Mouse (Mus musculus) bone marrow macrophage, adult 2 months (primary cell): Measurements from ENCODE around the gene Dctn3.
"Not testable (repeated sequence)": the region's sequence is repeated elsewhere in the genome, so short reads cannot be mapped to it uniquely, and the experiment has no call there.

Experiments used
- CTCF ChIP-seq: IDR thresholded peaks from 2 replicates; pipeline ENCODE4 v1.5.1; 2012; ENCODE audit warnings: low read depth, mild to moderate bottlenecking, low read length, moderate library complexity
- POLR2A ChIP-seq: IDR thresholded peaks from 2 replicates; pipeline ENCODE4 v1.6.1; 2012; ENCODE audit warnings: mild to moderate bottlenecking, low read depth, low read length, borderline replicate concordance

DNA sequence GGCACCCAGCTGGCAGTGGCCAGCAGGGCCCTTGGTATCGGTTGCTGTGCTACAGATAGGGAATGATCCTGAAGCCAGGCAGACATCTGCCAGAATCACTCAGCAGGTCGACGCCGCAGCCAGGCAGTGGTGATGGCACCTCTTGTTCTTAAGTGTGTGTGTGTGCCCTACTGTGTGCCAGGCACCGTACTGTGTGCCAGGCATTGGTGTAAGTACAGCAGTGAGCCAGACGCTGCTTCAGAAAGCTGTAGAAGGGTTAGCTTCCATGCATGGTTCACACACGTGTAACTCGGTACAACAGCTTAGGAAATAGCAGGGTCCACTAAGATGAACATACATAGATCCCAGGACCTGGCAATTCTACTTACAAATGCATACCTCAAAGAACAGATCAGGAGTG, 22.7 kb downstream of the Dctn3 start:
- TF ChIP-seq CTCF, POLR2A: not testable (repeated sequence)
